ENCODE assay signal across 44 mouse cellular contexts in the genomic region with DNA sequence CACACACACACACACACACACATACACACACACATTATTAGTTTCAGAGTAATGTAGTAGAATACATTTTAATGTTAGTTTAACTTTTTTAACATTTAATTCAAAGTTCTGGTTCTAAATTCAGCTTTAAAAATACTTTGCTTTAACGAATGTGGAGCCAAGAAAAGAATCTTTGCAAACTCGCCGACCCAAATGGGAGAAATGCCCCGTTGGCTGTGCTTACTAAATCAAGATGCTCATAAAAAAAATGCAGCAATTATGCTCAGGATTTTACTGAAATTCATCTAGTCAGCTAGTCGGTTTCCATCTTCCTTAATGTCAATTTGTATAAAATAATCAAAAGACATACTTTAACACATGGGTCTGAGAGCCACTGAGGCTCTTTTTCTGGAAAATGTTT. TPM values are rescaled to one million over a fixed set of nuclear protein-coding genes. Genes with fewer than 3 reads are reported as not detected.
"Had no signal": no experiment of that assay in that cellular context is flagged by ENCODE, and none has a peak within 500 bp of the region (broad histone marks: within the 10 kb centered on the region; RNA-seq: fewer than 3 reads in every experiment).

No protein-coding gene starts in this region.

- H3K9ac ChIP-seq: heart, embryonic 12.5 days; heart, embryonic 13.5 days; heart, embryonic 15.5 days; hindbrain, embryonic 12.5 days; hindbrain, embryonic 13.5 days; hindbrain, embryonic 14.5 days; hindbrain, embryonic 15.5 days; intestine, embryonic 15.5 days; kidney, embryonic 15.5 days had no signal

- DNase-seq: heart, postnatal 10 days; heart, postnatal 14 days; heart, postnatal 36 days; heart, postnatal 4 days; kidney, adult 11 months; kidney, adult 18-20 months; kidney, adult 2 months; kidney, adult 8-10 months; kidney, adult 9 months; kidney, postnatal 10 days; kidney, postnatal 14 days; kidney, postnatal 25 days; kidney, postnatal 36 days; kidney, postnatal 4 days; layer of hippocampus, adult 9-11 months; layer of hippocampus, postnatal 36 days had no signal

- H3K27ac ChIP-seq: heart, embryonic 10.5 days; heart, embryonic 13.5 days; heart, embryonic 15.5 days; hindbrain, embryonic 10.5 days; hindbrain, embryonic 12.5 days; hindbrain, embryonic 13.5 days; hindbrain, embryonic 14.5 days; hindbrain, embryonic 15.5 days; hindbrain, postnatal 0 days; intestine, embryonic 15.5 days; kidney, embryonic 15.5 days; kidney, postnatal 0 days; layer of hippocampus, adult 2 months had no signal

- H3K9me3 ChIP-seq: heart, embryonic 10.5 days; heart, embryonic 12.5 days; heart, embryonic 15.5 days; hindbrain, embryonic 10.5 days; hindbrain, embryonic 12.5 days; hindbrain, embryonic 13.5 days; hindbrain, embryonic 15.5 days; intestine, embryonic 15.5 days; kidney, embryonic 15.5 days had no signal

- H3K4me1 ChIP-seq: heart, embryonic 10.5 days; heart, embryonic 12.5 days; heart, embryonic 13.5 days; heart, embryonic 15.5 days; hindbrain, embryonic 10.5 days; hindbrain, embryonic 12.5 days; hindbrain, embryonic 13.5 days; hindbrain, embryonic 15.5 days; intestine, embryonic 15.5 days; kidney, embryonic 15.5 days had no signal

- H3K27me3 ChIP-seq: heart, embryonic 12.5 days; heart, embryonic 15.5 days; hindbrain, embryonic 12.5 days; hindbrain, embryonic 13.5 days; hindbrain, embryonic 15.5 days; intestine, embryonic 15.5 days; kidney, embryonic 15.5 days had no signal

- H3K36me3 ChIP-seq: heart, embryonic 10.5 days; heart, embryonic 12.5 days; heart, embryonic 13.5 days; heart, embryonic 15.5 days; hindbrain, embryonic 10.5 days; hindbrain, embryonic 12.5 days; hindbrain, embryonic 13.5 days; hindbrain, embryonic 15.5 days; intestine, embryonic 15.5 days; kidney, embryonic 15.5 days had no signal

- H3K4me2 ChIP-seq: heart, embryonic 11.5 days; heart, embryonic 12.5 days; heart, embryonic 13.5 days; heart, embryonic 15.5 days; hindbrain, embryonic 12.5 days; hindbrain, embryonic 13.5 days; hindbrain, embryonic 14.5 days; hindbrain, embryonic 15.5 days; intestine, embryonic 15.5 days; kidney, embryonic 15.5 days had no signal

- ATAC-seq: hindbrain, embryonic 16.5 days; hindbrain, postnatal 0 days; inflammation-experienced regulatory T-cells, adult 6 months; intestine, embryonic 15.5 days; intestine, embryonic 16.5 days; intestine, postnatal 0 days had no signal

- H3K4me3 ChIP-seq: heart, embryonic 10.5 days; heart, embryonic 12.5 days; heart, embryonic 13.5 days; heart, embryonic 15.5 days; hindbrain, embryonic 10.5 days; hindbrain, embryonic 12.5 days; hindbrain, embryonic 13.5 days; hindbrain, embryonic 15.5 days; intestine, embryonic 15.5 days; kidney, embryonic 15.5 days; layer of hippocampus, adult 2 months had no signal

RNA-seq across cellular contexts. Expression of gene En1, which starts 49.8 kb away (rescaled TPM):
- total RNA-seq: heart, postnatal 10 days; heart, postnatal 14 days; heart, postnatal 25 days; heart, postnatal 36 days; heart, postnatal 4 days; hematopoietic stem cell, adult 5-6 weeks; layer of hippocampus, adult 18-20 months; layer of hippocampus, adult 2 months; layer of hippocampus, adult 8-10 months; layer of hippocampus, postnatal 36 days had no signal
- polyA plus RNA-seq: heart, embryonic 11.5 days; heart, embryonic 13.5 days; heart, embryonic 14.5 days; heart, embryonic 15.5 days; heart, postnatal 0 days; inflammation-experienced regulatory T-cells, adult 6 months; intestine, embryonic 14.5 days; intestine, embryonic 15.5 days; intestine, embryonic 16.5 days; intestine, postnatal 0 days; kidney, embryonic 14.5 days; kidney, postnatal 0 days; large intestine, adult 2 months had no signal
